Mouse (Mus musculus) heart, postnatal 0 days (tissue): ENCODE results near the gene Ccdc93. TPM values are rescaled to one million over a fixed set of nuclear protein-coding genes. Genes with fewer than 3 reads are reported as not detected.

Experiments
- ATAC-seq: fragments of 200-750 bp; cut with Nextera tagmentation; 2 replicates; pipeline ENCODE4 v1.8.0; 2017; ENCODE audit warnings: low read depth, moderate number of reproducible peaks, moderate library complexity; ENCODE audit not compliant: insufficient read depth
- DNase-seq: peaks from one replicate; pipeline ENCODE4 v3.0.0-alpha.2; 2016; ENCODE audit warnings: low spot score
- H3K27ac ChIP-seq: fragments of 300-500 bp; sonication (generic); 2 replicates; pipeline ENCODE4 v1.5.1; 2014; ENCODE audit warnings: low read depth, mild to moderate bottlenecking
- H3K27me3 ChIP-seq: fragments of 300-500 bp; sonication (generic); 2 replicates; pipeline ENCODE4 v1.6.1; 2014; ENCODE audit warnings: low read length, mixed read lengths; ENCODE audit not compliant: control insufficient read depth, insufficient read depth
- H3K36me3 ChIP-seq: fragments of 300-500 bp; sonication (generic); replicated peaks from 2 replicates; pipeline ENCODE4 v1.6.1; 2014; ENCODE audit warnings: low read length, mixed read lengths; ENCODE audit not compliant: control insufficient read depth, insufficient read depth
- H3K4me1 ChIP-seq: fragments of 300-500 bp; sonication (generic); 2 replicates; pipeline ENCODE4 v1.6.1; 2014; ENCODE audit warnings: antibody characterized with exemption; ENCODE audit not compliant: control insufficient read depth, insufficient read depth
- H3K4me2 ChIP-seq: fragments of 300-500 bp; sonication (generic); 2 replicates; pipeline ENCODE4 v1.6.1; 2014; ENCODE audit warnings: low read depth, mild to moderate bottlenecking, low read length, moderate library complexity
- H3K4me3 ChIP-seq: fragments of 300-500 bp; sonication (generic); 2 replicates; pipeline ENCODE4 v1.5.1; 2014; ENCODE audit warnings: low read depth, low read length
- H3K9ac ChIP-seq: fragments of 300-500 bp; sonication (generic); replicated peaks from 2 replicates; pipeline ENCODE4 v1.6.1; 2014; ENCODE audit warnings: low read depth, low read length, mixed read lengths
- H3K9me3 ChIP-seq: fragments of 300-500 bp; sonication (generic); replicated peaks from 2 replicates; pipeline ENCODE4 v1.6.1; 2016; ENCODE audit warnings: low read length; ENCODE audit not compliant: control insufficient read depth
- CTCF ChIP-seq: IDR thresholded peaks from 2 replicates; pipeline ENCODE4 v1.5.1; 2016; ENCODE audit warnings: antibody characterized with exemption, control low read depth, low read depth
- EP300 ChIP-seq: IDR thresholded peaks from 2 replicates; pipeline ENCODE4 v1.6.1; 2016; ENCODE audit warnings: antibody characterized with exemption, low read depth
- WGBS: fragments of 180-500 bp; shearing (Covaris S2); extraction: QIAGEN DNeasy Blood & Tissue Kit; methylation state at CpG from one replicate; pipeline ENCODE4 v1.1.7; 2014; 5-methylcytosine and 5-hydroxymethylcytosine counted together
- polyA plus RNA-seq: library from polyadenylated mRNA; unstranded; fragments of >200 nt; fragmentation: Nextera tagmentation; extraction: Ambion mirVana; gene quantifications from 2 replicates; pipeline ENCODE4 v1.2.1, GENCODE M21; 2015
- total RNA-seq: library from RNA; depleted of rRNA; stranded (reverse); fragments of >200 nt; gene quantifications from 2 replicates; pipeline ENCODE4 v1.2.3, GENCODE M21; 2014; ENCODE audit warnings: low replicate concordance

The Ccdc93 gene
- total and polyA plus RNA-seq, 2 experiments from 2014 or later = 3.9 to 4.5 TPM

DNA sequence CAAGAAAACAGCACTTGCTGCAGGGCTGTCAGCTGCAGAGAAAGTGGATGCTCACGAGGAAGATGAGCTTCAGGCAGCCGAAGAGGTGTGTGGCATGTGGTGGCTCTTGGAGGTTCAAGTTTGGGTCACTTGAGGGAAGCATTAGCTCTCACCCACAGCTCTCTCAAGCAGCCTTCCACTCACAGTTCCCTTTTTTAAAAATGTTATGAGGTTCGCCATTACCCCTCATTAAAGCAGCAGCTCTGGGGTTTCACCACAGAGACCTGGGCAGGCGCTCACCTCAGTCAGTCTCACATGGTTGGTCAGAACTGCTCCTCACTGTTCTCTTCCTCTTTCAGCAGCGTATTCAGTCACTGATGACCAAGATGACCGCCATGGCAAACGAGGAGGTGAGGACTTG, 31.0 kb downstream of the Ccdc93 start:
- 83% methylated on average over 7 of the region's 7 CpGs for WGBS
- ATAC-seq = no peak
- no peak for DNase-seq
- H3K4me3 ChIP-seq = no peak overlapping the region
- no peaks in the 10 kb centered on the region for H3K27me3 ChIP-seq
- no peak overlapping the region for H3K27ac ChIP-seq
- no peak for TF ChIP-seq CTCF
- TF ChIP-seq EP300 = no peak
- no peak overlapping the region for H3K9ac ChIP-seq
- H3K36me3 ChIP-seq = peaks cover 57% of the 10 kb centered on the region
- no peak overlapping the region for H3K4me2 ChIP-seq
- H3K4me1 ChIP-seq = no peaks in the 10 kb centered on the region
- no peaks in the 10 kb centered on the region for H3K9me3 ChIP-seq

- DNase-seq (no peak), ATAC-seq (no peak)
- Histone ChIP-seq H3K27me3 (no peaks in the 10 kb centered on the region), H3K27ac (no peak overlapping the region), H3K9ac (no peak overlapping the region), H3K4me2 (no peak overlapping the region), H3K4me3 (no peak overlapping the region), H3K4me1 (no peaks in the 10 kb centered on the region), H3K36me3 (peaks cover 58% of the 10 kb centered on the region), H3K9me3 (no peaks in the 10 kb centered on the region)
- WGBS = 59% methylated on average over 1 of the region's 1 CpGs
- TF ChIP-seq CTCF (no peak), EP300 (no peak)
Measured at GRCm38 (mm10) chr1:121462643-121463042, 31.8 kb downstream of the Ccdc93 start.

DNA sequence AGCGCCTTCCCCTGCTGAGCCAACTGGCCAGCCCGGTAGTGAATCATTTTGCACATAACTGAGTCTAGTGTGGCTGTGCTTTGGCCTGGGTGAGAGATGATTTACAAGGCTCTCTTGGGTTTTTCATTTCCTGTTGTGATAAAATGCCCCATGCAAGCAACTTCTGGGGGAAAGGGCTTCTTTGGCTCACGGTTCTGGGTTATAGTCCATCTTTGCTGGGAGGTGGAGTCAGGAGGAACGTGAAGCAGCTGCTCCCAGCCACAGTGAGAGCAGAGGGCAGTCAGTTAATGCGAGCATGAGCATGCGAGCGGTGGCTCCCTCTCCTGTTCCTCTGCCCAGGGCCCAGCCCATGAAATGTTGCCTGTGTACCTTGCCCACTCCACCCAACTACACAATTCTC, 33.0 kb downstream of the Ccdc93 start:
- Histone ChIP-seq H3K4me1 (no peaks in the 10 kb centered on the region), H3K4me2 (no peak overlapping the region), H3K27ac (no peak overlapping the region), H3K27me3 (no peaks in the 10 kb centered on the region), H3K9me3 (no peaks in the 10 kb centered on the region), H3K9ac (no peak overlapping the region), H3K36me3 (peaks cover 57% of the 10 kb centered on the region), H3K4me3 (no peak overlapping the region)
- DNase-seq = no peak
- TF ChIP-seq CTCF = no peak
- no peak for TF ChIP-seq EP300
- WGBS = 76% methylated on average over 7 of the region's 7 CpGs
- ATAC-seq = no peak

GRCm38 (mm10) chr1:121466276-121466675, 35.4 kb downstream of the Ccdc93 start:
- no peak for TF ChIP-seq EP300
- no peak for TF ChIP-seq CTCF
- peaks cover 66% of the 10 kb centered on the region for H3K36me3 ChIP-seq
- H3K9ac ChIP-seq = no peak overlapping the region
- H3K9me3 ChIP-seq = no peaks in the 10 kb centered on the region
- no peak for DNase-seq
- H3K27ac ChIP-seq = no peak overlapping the region
- H3K4me2 ChIP-seq = no peak overlapping the region
- H3K27me3 ChIP-seq = no peaks in the 10 kb centered on the region
- no peak for ATAC-seq
- H3K4me1 ChIP-seq = no peaks in the 10 kb centered on the region
- no peak overlapping the region for H3K4me3 ChIP-seq
- WGBS = 69% methylated on average over 3 of the region's 3 CpGs

DNA sequence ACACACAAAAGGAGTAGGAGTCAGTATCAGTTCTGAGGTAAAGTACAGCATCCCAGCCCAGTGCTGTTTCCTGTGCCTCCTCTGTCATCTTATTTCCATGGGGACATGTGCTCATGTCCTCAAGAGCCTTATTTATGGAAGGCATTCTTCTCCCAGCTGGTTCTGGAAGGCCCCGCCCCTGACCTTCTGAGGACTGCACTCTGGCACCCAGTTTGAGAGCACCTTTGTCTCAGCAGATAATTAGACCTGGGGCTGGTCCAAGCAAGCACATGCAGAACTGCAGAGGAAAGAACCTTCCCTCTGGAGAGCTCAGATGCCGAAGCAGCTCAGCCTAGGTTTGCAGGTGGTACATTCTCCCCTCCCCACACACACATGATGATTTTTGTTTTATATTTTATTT, 37.4 kb downstream of the Ccdc93 start:
- Histone ChIP-seq H3K4me1 (no peaks in the 10 kb centered on the region), H3K9me3 (no peaks in the 10 kb centered on the region), H3K27ac (no peak overlapping the region), H3K36me3 (peaks cover 46% of the 10 kb centered on the region), H3K4me3 (no peak overlapping the region), H3K9ac (no peak overlapping the region), H3K4me2 (no peak overlapping the region), H3K27me3 (no peaks in the 10 kb centered on the region)
- DNase-seq = no peak
- ATAC-seq = no peak
- TF ChIP-seq EP300 = no peak
- TF ChIP-seq CTCF = no peak
- WGBS = 65% methylated on average over 2 of the region's 2 CpGs

DNA sequence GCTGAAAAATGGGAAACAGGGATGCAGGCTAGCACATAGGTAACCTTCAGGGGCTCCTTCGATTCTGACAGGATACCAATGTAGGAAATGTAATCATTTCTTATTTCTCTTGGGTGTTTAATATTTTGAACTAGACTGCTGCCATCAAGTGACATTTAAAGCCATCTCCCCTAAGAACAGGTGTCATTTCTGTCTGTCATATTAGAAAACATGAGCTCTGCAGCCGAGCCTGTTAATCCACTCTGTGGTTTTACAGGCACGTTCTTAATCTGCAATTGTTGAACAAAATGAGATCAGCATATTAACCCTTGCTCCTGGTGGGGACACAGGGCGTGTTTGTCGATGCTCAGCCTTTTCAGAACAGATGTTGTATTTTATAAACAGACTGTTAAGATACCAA, 40.7 kb downstream of the Ccdc93 start:
- H3K4me1 ChIP-seq = no peaks in the 10 kb centered on the region
- no peaks in the 10 kb centered on the region for H3K27me3 ChIP-seq
- TF ChIP-seq EP300 (no peak), CTCF (no peak)
- no peak overlapping the region for H3K4me3 ChIP-seq
- H3K4me2 ChIP-seq = no peak overlapping the region
- WGBS = 85% methylated on average over 5 of the region's 5 CpGs
- H3K9me3 ChIP-seq = no peaks in the 10 kb centered on the region
- H3K27ac ChIP-seq = no peak overlapping the region
- DNase-seq (no peak), ATAC-seq (no peak)
- peaks cover 36% of the 10 kb centered on the region for H3K36me3 ChIP-seq
- no peak overlapping the region for H3K9ac ChIP-seq
